Mouse (Mus musculus): Measurements from ENCODE around the gene Marc1.
A peak's percentile ranks its signal among the peaks of the same experiment; 100 is the strongest.

Marc1 gene

GRCm38 (mm10) chr1:184817768-184818167, 6.7 kb upstream of the Marc1 start:
- no peak for DNase-seq

- no peak for DNase-seq
Measured at GRCm38 (mm10) chr1:184811716-184812250, 670 bp upstream of the Marc1 start.

- no peak for DNase-seq
Measured at GRCm38 (mm10) chr1:184809578-184810001, 1.5 kb downstream of the Marc1 start.

DNA sequence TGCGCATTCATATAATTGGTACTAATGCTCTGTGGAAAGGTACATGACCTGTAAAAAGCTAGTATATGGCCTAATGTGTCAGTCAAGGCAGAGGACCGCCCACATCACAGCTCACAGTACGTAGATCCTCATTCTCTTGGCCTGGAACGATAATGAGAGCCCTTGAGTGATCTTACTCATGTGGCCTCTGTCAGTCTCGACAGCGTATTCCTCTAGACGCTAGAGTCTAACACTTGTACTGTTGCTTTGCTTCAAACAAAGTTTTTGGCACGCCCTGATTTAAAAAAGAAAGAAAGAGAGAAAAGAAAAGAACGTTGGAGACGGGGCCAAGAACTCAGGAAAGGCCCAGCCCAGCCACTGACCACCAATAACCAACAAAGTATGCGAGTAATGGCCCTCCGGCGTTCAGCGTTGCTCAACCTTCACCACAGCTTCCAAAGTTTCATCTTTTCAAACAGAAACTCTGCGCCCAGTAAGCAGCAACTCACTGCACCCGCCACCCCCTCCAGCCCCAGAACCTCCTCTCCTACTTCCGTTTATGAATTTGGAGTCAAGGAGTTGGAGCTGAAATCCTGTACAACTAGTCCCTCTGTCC, 2.6 kb downstream of the Marc1 start:
- DNase-seq, result no peak

DNA sequence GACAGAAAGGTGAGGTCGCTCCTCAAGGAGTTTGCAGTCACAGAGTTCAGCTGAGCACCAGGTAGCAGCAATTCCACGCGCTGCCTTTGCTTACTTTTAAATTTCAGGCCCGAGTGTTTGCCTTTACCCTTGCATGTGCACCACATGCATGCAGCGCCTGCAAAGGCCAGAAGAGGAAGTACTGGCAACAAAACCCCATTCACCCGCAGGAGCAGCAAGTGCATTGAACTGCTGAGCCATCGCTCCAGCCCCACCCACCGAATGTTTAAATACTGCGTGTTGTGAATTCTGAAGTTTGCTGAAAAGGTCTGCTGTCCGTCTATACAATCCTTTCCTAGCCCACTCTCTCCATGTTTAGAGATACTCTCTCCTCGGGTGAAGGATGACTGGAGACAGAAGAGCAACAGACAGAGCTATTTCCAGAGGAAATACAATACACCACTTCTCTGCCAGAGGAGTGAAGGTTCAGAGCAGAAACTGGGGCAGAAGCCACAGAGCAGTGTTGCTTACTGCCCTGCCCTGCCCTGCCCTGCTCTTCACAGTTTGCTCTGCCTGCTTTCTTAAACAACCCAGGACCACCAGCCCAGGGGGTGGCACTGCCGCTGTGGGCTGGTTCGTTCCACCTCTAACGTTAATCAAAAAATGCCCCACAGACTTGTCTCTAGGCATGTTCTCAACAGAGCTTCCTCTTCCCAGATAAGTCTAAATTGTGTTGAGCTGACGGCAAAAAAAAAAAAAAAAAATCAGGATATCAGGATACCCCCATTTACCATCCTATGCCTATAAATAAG, 3.3 kb downstream of the Marc1 start:
- no peak for DNase-seq

- DNase-seq, result no peak
Measured at GRCm38 (mm10) chr1:184807123-184807522, 4.0 kb downstream of the Marc1 start.

DNA sequence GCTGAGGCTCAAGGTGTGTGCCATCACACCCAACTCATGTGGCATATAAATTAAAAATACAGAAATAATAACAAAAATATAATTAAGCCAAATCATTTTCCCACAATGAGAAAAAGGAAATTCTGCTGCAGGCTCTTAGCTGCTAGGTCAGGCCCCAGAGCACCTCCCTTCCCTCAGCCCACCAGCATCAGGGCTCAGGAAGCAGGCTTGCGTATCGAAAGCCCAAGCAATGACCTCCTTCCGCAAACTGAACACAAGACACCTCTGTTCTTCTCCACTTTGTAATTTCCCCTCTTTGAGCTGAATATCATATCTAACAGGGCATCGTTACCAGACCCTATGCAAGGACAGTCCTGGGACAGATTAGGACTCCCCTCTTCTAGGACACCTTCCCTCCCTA, 5.4 kb downstream of the Marc1 start:
- DNase-seq, result no peak

DNA sequence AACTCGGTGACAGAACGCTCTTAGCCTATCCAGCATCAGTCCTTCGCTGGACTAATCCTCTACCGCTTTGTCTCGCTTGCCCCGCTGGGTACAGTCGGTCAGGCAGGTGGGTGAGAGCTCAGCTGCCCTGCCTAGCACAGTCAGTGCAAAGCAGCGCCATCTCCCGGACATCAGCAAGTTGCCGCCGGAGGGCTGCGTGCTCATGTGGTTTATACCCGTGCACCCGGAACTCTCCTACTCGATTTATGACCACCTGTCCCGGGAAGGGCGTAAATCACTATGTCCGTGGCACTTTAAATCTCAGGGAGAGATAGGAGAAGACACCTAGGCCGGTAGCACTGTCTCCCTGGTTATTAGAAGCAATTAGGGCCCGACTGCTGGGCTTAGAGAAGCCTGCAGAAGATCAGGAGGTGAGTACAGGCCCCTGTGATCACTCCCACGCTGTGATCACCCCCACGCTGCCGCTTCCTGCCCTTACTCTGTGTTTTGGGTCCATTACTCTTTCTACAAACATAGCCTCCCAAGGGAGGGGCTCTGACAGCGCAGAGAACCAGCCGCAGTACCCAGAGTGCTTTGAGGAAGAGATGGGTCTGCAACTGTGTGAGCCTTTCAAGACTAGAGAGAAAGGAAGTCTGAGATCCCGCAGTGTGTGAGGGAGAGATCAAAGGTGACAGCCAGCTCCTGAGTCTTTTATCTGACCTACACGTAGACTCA, 17.8 kb downstream of the Marc1 start:
- DNase-seq, result no peak

DNA sequence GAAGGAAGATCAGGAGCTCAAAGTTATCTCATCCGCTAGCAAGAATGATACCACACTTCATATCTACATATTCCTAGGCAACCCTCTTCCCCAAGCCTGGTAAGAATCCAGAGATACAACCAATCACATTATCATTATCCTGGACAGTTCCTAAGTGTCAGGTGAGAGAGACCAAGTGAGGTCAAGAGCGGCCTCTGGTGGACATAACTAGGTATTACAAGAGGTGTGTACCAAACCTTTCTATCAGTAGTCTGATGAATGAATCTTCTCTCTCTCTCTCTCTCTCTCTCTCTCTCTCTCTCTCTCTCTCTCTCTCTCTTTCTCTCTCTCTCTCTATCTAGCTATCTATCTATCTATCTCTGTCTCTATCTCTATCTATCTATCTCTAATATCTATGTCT, 20.0 kb downstream of the Marc1 start:
- DNase-seq, result peak; percentile 26

- no peak for DNase-seq
Measured at GRCm38 (mm10) chr1:184786376-184787151, 24.5 kb downstream of the Marc1 start.

DNA sequence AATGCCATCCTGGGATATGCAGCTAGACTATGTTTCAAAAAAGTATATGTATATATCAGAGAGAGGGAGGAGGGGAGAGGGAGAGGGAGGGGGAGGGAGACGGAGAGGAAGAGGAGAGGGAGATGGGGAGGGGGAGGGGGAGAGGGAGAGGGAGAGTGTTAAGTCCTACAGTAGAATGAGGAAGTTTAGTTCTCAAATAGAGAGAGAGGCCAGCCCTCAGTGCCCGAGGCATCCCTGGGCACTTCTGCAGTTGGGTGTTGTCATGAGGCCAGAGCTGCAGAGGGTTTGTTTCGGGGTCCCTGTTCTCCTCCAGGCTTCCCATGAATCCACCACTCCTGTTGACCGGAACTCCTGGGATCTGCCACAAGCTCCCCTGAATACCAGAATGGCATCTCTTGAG, 27.5 kb downstream of the Marc1 start:
- no peak for DNase-seq

DNA sequence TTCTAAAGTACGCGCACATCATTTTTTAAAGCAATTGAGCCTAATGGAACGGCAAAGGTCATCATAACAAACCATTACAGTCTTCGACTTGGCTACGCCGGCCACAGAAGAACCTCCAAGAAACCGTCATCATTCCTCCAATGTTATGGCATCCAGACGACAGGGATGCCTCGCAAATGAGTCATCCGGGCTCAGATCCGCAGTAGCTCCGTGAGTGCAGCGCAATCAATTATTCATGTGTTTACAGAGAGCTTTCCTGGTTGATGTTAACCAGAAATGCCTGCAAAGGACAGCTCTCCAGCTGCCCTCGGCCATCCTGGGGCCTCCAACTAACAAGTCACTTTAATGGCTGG, 29.0 kb downstream of the Marc1 start:
- no peak for DNase-seq

- no peak for DNase-seq
Measured at GRCm38 (mm10) chr1:184781286-184782160, 29.6 kb downstream of the Marc1 start.

DNA sequence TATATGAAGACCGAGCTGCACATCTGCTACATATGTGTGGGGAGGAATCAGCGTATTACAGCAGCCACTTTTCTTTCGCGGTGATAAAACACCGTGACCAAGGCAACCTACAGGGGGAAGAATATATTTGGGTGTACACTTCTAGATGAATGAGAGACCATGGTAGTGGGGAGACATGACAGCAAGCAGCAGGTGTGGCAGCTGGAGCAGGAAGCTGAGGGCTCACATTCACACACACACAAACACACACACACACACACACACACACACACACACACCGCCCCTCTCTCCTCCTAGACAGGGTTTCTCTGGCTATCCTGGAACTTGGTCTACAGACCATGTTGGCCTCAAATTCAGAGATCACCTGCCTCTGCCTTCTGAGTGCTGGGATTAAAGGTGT, 33.0 kb downstream of the Marc1 start:
- DNase-seq, result no peak

GRCm38 (mm10) chr1:184777061-184777795, 33.9 kb downstream of the Marc1 start:
- no peak for DNase-seq

DNA sequence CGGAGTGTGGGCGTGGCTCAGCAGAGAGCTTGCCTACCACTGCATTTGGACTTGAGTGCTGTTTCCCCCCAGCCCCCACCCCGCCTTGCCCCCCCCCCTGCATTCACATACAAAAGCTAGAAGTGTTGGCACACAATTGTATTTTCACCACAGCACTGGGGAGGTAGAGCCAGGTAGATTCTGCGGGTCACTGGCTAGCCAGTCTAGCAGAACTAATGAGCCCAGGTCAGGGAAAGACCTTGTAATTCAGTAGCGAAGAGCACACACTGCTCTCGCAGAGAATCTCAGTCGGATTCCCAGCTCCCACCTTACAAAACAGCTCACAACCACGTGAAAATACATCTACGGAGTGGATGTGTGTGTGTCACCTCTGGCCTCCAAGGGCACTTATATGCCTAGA, 35.8 kb downstream of the Marc1 start:
- DNase-seq, result no peak

GRCm38 (mm10) chr1:184771891-184772249, 39.2 kb downstream of the Marc1 start:
- DNase-seq, result no peak

DNA sequence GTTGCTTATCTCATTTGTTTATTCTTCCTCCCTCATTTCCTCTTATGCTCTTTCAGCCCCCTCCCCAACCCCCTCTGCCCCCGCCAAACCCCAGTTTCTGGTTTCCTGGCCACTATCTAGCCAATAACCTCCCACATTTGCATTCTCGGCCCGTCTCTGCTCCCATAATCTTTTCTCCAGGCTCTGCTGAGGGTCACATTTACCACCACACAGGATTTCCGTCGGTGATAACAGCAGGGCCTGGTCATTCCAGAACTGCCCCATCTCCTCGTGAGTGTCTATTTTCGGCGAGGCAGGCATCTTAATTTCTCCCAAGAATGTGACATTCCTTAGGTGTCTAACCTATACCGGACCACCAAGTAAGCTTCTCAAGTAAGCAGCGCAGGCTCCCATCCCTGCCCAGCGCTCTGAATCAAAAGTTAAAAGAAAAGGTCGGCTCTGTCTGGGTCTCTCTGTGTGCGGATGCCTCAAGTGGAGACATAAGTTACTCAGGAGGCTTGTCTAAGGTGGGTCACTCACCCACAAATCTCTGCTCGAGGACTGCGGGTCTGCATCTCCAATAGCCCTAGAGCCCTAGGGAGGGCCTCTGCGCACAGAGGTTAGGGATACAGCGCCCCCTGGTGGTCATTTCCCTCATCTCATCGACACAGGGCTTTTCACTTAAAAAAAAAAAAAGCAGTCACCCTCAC, 39.8 kb downstream of the Marc1 start:
- peak; percentile 33 for DNase-seq

GRCm38 (mm10) chr1:184763866-184764265, 47.2 kb downstream of the Marc1 start:
- no peak for DNase-seq

DNA sequence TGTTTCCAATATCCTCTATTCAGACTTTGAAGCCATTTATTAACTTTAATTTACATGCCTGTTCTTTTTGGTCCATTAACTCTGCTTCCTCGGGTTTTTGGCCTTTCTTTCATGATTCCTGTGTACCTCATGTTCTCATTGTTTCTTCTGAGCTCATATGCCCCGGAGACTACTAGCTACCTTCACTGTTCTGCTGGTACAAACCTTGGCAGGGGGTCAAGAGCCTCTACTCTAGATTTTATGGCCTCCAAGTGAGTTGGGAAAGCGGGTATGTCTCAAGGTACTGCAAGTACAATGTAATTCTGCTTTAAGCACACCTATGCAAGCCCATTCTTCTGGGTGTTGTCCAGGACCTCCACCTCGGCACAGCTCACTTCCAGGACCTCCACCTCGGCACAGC, 48.2 kb downstream of the Marc1 start:
- no peak for DNase-seq

GRCm38 (mm10) chr1:184761988-184762387, 49.1 kb downstream of the Marc1 start:
- no peak for DNase-seq
